Mouse (Mus musculus): ENCODE data around the gene Hid1.

- TF ChIP-seq POLR2A (IDR thresholded peaks at IDR 0.05; ENCODE audit: borderline replicate concordance, extremely low read depth, low read depth, low read length) (no peak), CTCF (IDR thresholded peaks at IDR 0.05; ENCODE audit: insufficient read depth, low read length) (no peak)
These were observed 66.8 kb downstream of the Hid1 start for GRCm38 (mm10) chr11:115300745-115301144.

All from lung, adult 2 months (tissue).